Mouse (Mus musculus): ENCODE data around the gene Marveld2.

Gene Marveld2

DNA sequence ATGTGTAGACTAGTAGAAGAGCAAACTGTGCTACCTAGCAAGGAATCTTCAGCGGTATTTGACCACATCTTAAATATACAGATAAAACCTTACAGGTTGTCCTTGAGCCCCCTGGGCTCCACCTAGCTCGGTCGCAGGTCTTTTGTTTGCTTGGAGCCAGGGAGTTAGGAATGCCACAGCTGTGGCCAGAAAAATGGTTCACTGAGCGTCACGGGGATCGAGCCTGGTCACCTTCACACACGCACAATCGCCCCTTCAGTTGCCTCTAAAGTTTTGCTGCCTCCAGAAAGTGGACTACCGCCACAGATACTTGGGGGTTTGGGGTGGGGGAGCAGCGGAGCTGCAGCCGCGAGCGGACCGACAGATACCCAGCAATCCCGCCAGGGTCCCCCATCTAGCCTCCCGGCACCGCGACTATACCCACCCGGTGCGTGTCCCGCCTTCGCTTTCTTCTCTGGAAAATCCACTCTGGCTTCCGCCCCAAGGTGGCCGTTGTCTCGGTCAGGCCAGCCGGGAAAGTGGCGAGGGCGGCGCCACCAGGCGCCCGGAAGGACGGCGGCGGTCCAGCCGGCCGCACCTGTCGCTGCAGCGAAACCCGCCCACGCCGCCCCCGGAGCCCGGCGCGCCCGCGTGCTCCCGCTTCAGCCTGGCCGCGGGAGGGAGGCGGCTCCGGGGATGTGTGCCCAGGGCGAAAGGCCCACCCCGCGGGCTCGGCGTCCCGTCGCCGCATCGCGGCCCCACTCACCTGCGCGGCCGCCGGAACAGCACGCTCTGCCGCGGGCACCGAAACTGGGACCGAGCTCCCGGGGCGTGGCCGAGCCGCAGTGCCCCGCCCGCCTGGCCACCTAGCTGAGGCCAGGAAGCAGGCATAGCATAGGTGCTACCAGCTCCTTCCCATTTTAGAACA lies at the start of gene Marveld2:
Gene Marveld2 (minus strand): TSS at position 791 of the 907 bp plus-strand sequence.
- no peak for DNase-seq (ENCODE audit: extremely low read depth, insufficient read length, low spot score)

DNA sequence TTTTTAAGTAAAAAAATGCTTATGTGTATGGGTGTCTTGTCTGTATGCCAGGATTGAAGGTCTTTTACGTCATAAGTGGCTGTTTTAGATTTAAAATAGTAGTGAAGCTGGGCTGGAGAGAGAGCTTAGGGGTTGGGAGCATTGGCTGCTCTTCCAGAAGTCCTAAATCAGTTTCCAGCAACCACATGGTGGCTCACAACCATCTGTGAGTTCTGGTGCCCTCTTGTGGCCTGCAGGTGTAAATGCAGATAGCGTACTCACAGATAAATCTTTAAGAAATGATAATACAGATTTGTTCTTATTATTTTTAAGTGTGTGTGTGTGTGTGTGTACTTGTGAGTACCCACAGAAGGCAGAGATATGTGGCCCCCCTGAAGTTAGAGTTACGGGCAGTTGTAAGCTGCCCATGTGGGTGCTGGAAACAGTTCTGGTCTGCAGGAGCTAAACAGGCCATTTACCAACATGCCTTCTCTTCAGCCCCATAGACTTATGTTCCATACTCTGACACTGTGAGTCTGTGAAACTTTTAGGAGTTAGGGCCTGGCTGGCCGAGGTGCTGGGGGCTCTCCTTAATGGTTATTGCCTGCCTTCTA lies 43.2 kb upstream of the Marveld2 start:
- DNase-seq (ENCODE audit: extremely low read depth, insufficient read length, low spot score), result peak; percentile 30

DNA sequence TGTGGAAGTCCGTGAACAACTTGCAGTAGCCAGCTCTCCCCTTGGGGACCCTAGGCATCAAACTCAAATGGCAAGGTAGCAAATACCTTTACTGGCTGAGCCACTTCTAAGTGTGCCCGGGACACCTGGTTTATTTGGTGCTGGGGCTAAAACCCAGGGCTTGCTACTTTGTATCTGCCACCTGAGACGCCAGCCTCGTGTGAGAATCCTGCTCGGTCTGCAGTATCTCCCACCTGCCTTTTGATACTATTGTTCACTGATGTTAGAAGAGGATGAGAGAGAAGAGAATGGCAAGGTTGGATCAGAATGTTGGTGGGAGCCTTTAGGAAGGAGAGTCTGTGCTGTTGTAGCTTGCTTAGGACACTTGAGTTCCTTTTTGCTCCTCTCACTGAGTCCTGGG lies 41.3 kb upstream of the Marveld2 start:
- DNase-seq (ENCODE audit: extremely low read depth, insufficient read length, low spot score), result no peak

DNA sequence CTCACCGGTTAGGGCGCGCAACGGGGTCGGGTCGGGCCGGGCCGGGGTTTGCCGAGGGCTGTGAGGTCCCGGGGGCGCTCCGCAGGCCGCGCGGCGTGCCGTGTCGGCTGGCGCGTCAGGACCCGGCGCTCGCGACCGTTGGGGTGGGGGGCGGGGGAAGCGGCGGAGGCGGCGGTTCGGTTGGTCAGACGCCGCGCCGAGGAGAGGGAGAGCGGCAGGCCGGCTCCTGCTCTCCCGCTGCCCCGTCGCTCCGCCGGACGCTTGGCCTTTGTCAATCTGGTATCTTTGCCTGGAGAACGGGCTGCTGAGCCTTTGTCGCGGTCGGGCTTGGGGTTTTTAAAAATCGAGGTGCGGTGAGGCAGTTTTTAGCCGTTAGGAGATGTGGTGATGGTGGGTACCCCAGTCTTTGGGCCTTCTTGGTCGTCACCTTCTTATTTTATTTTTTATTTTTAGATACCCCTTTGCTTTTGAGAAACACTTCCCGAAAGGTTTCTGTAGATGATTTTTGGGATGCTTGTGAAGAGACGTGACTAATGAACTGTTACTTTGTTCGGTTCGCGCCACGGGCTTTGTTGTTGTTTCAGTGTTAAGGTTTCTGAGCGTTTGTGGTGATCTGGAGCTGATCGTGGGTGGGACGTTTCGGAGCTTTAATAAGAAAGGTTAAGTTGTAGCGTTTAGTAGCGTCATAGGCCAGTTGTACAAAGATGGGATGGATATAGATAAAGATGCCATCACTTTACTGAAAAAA lies 34.8 kb upstream of the Marveld2 start, which contains the start of gene Taf9:
Gene Taf9 (plus strand): TSS at position 141 of the 748 bp plus-strand sequence.
- no peak for DNase-seq (ENCODE audit: extremely low read depth, insufficient read length, low spot score)

DNA sequence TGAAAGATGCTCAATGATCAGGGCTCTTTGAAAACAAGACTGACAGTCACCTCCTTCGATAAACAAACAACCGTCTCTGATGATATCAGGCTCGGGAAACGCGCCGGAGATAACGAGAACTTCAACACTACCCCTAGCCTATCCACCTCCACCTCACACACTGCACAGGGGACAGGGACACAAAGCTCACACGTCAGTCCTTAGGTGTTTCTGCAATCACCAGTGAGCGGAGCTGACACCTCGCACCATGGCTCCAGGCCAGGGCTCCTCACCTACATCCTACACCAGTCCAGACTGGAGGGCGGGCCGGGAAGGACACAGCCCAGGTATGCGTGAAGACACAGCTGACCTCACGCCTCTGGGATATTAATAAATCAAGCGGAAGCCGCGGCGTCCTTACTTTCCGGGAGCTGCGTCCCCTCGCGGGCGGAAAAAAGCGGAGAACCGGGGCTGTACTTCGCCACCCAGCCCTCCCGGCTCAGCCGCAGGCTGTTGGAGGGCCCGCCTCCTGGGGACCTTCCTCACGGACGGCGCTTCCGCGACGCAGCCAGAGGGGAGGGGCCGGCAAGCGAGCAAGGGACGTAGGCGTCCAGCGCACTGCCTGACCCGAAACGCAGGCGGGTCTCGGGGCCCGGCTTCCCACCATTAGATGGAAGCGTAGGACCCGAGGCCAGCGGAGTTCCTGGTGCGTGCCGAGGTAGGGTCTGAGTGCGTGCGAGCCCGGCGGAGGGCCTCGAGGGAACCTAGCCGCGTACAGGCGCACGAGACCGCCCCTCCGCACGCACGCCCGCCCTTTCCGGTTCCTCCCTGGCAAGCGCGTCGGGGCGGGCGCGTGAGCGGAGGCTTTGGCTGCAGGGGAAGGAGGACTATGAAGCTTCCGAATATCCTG lies 34.0 kb upstream of the Marveld2 start, which contains the start of the genes Ak6 and Rad17:
Gene Ak6 (plus strand): TSS at position 430 of the 889 bp plus-strand sequence.
Gene Rad17 (minus strand): TSS at position 502 of the 889 bp plus-strand sequence.
- peak; percentile 94 for DNase-seq (ENCODE audit: extremely low read depth, insufficient read length, low spot score)

DNA sequence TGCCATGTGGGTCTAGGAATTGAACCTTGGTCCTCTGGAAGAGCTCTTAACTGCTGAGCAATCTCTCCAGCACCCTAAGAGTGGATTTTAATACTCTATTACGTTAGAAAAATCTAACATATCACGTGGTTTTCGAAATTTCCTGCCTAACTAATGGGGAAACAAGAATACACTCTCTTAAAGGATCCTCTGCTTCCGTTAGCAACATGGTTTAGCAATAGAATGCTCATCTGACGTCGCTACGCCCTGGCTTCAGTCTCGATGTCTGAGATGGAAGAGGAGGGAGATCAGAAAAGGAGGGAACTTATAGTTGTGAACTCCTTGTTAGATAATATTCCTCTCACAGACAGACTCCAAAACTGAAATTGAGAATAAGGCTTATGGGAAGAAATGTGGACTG lies 31.5 kb upstream of the Marveld2 start:
- DNase-seq (ENCODE audit: extremely low read depth, insufficient read length, low spot score), result no peak

DNA sequence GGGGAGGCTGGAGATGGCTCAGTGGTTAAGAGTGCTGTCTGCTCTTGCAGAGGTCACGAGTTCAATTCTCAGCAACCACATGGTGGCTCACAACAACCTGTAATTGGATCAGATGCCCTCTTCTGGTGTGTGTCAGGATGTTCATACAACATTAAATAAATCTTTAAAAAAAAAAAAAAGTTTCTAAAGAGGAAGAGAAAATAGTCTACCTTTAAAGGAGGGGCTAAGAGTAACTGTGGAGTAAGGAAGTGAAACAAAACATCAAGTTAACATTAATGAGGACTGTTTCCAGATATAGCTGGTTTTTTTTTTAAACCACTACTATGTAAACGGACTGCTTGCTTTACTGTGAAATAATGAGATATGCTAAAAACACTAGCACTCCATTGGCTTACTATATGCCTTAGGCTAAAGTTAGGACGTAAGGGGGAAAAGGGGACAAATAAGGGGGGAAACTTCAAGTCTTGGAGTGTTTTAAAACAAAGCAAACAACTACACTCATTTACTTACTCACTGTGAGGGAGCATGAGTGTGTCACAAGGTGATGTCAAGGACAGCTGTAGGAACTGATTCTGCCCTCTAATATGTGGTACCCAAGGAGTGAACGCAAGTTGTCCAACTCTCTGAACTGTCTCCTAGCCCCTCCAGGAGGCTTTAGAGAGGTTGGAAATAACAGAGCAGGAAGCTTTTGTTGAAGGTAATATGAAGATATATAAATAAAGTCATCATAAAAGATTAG lies 25.9 kb upstream of the Marveld2 start:
- DNase-seq (ENCODE audit: extremely low read depth, insufficient read length, low spot score), result no peak

DNA sequence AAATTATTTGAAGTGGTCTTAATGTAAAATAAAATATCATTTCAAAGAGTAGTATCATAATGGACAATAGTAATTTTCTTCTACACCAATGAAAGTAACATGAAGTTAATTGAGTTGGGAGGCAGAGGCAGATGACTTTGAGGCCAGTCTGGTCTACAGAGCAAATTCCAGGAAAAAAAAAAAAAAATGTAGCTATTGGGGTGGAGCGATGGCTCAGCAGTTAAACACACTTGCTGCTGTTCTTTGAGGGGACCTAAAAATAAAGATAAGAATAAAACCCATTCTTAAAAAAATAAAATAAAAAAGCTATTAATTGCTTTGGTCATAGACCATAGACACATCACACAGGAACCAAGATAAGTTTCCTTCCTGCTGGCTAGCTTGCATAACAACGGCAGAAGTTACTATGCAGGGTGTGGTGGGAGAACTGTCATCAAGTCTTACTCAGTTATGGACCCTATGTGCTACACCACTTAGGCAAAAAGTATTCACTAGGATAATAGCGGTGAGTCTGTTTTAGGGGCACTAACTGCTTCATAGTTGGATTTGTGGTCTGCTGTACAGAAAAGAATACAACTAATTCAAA lies 17.4 kb upstream of the Marveld2 start:
- DNase-seq (ENCODE audit: extremely low read depth, insufficient read length, low spot score), result no peak

DNA sequence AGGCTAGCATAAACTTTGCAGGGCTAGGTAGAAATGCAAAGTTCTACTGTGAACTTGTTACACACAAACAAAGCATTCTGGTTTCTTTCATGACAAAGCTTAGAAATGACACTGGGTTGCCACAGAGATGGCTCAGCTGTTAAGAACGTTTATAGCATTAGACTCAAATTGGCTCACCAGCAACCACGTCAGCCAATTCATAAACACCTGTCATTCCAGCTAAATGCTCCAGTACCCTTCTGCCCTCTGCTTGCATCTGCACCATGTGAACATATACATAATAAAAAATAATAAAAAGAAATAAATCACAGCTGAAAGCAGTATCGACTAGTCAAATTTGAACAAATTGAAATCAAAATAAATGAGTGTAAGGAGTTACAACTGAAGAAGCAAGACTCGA lies 5.5 kb upstream of the Marveld2 start:
- no peak for DNase-seq (ENCODE audit: extremely low read depth, insufficient read length, low spot score)

DNA sequence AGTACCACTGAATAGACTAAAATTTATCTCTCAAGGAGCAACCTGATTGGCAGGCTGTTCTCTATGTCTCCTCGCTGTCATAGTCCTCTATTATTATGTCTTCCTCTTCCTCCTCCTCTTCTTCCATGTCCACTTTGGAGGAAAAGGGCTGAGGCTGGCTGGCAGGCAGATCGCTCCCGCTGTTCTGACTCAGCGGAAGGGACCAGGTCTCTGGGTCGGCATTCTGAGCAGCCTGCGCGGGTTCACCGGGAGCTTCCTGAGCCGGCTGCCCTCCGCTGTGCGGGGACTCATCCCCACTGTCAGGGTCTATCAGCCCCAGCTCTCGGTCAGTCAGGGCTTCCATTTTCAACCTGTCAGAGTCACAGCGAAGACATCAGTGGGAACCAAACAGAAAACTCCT lies 812 bp upstream of the Marveld2 start:
- no peak for DNase-seq (ENCODE audit: extremely low read depth, insufficient read length, low spot score)

DNA sequence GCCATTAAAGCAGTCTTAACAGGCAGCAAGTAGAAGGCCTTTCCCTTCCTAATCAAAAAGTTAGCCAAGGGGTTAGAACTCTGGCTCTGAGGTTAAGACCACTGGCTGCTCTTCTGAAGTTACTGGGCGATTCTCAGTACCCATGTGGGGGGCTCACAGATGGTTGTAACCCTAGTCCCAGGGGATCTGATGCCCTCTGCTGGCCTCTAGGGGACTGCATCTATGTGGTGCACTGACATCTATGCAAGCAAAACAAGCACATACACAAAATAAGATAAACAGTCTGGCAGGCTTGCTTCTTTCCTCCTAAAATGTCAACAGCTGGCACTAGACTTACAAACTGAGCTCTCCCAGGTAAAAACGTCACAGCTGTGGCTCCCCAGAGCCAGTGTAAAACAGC lies 3.9 kb downstream of the Marveld2 start:
- DNase-seq (ENCODE audit: extremely low read depth, insufficient read length, low spot score), result no peak

DNA sequence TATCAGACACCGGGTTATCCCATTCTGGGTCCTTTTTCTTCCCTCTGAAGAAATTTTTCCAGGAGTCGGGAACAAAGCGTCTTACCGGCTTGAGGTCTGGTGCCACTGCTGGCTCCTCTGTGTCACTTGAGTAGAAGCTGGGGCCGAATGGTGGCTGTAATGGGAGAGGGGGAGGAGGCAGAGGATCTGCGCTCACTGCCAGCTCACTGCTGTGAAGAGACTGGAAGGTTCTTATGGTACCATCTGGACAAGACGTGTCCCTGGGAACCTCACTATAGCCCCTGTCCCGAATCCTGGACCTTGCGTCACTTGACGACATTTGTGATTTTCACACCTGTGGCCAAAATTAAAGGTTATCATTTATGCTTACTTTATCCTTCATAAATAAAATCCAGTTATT lies 4.5 kb downstream of the Marveld2 start:
- no peak for DNase-seq (ENCODE audit: extremely low read depth, insufficient read length, low spot score)

DNA sequence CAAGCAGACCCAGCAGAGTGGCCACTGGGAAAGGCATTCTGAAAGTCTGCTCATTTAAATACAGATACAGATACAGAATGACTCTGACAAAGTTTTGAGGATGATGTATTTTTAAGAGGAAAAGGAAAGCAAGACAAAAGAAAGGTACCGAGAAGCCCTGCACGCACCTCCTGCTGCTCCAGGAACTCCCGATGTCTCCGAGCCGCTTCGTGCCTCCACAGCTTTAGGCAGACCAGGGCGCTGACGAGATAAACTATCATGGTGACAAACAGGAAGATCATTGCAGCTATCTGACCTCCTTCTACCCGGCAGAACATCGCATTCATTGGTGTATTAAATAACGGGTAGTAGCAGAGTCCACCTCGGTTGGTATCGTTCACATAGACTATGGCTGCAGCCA lies 5.5 kb downstream of the Marveld2 start:
- no peak for DNase-seq (ENCODE audit: extremely low read depth, insufficient read length, low spot score)

DNA sequence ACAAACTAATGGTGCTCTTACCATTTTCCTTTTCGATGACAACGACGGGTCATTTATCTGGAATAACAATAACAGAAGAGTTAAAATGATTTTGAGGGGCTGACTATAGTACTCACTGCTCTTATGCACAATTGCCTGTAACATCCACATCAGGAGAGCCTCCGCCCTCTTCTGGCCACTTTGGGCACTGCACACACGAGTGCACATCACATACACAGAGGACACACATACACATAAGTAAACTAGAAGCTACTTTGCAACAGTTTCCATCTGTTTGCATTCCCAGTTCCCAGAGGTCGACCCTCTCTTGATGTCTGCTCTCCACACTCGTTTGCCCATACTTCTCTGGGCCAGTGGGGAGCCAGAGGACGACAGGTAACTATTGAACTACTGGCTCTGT lies 9.0 kb downstream of the Marveld2 start:
- no peak for DNase-seq (ENCODE audit: extremely low read depth, insufficient read length, low spot score)

DNA sequence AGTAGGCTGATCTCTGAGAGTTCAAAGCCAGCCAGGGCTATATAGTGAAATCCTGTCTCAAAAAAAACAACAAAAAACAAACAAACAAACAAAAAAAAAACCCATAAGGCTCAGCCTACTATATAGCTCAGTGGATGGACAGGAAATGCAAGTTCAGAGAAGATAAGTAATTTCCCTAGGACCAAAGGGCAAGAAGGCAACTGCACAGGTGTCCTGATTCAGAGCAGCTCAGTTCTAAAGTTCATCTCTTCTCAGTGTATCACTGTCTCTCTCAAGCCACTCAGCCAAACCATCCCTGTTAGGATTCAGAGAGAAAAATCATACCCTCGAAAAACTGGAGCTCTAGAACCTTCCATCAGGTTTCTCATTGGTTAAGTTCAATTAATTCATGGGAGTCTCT lies 10.9 kb downstream of the Marveld2 start:
- DNase-seq (ENCODE audit: extremely low read depth, insufficient read length, low spot score), result no peak

DNA sequence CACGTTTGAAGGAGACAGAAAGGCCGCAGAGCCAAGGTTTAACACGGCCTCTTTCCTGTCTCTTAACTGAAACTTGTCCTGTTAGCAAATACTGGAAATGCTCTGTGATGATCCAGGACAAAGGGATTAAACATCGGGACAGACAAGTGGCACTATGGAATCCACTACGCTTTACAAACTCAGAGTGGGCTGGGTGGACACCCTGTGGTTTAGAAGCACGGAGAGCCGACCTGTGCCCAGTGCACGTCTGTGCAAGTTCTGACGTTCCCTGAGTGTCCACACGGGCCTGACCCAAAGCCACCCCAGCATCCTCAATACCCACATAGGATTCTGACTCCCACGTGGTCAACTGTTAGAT lies 13.1 kb downstream of the Marveld2 start:
- DNase-seq (ENCODE audit: extremely low read depth, insufficient read length, low spot score), result no peak

DNA sequence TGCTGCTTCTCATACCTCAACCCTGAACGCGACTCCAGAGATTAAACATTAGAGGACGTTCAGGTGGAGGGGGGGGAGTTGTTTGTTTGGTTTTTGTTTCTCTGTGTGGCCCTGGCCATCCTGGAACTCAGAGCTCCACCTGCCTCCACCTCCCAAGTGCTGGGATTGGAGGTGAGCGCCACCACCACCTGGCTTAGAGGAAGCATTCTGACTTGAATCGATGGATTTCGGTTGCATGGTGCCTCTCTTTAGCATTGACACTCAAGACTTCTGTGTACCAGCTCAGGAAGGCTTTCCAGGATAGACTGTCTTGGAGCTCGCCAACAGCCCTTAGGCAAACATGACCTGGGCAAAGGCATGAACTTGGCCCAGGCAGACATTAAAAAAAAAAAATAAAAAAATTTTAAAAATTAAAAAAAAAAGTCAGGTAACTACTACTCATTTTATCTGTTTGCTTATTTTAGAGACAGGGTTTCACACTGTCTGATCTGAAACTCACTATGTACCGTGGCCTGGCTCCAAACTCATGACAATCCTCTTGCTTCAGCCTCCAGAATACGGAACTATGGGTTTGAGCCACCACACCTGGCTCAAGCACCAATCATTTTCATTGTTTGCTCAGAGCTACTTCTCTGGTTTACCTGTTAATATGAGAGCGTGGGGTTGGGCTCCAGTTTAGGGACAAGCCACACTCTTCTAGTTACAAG lies 13.6 kb downstream of the Marveld2 start:
- no peak for DNase-seq (ENCODE audit: extremely low read depth, insufficient read length, low spot score)

DNA sequence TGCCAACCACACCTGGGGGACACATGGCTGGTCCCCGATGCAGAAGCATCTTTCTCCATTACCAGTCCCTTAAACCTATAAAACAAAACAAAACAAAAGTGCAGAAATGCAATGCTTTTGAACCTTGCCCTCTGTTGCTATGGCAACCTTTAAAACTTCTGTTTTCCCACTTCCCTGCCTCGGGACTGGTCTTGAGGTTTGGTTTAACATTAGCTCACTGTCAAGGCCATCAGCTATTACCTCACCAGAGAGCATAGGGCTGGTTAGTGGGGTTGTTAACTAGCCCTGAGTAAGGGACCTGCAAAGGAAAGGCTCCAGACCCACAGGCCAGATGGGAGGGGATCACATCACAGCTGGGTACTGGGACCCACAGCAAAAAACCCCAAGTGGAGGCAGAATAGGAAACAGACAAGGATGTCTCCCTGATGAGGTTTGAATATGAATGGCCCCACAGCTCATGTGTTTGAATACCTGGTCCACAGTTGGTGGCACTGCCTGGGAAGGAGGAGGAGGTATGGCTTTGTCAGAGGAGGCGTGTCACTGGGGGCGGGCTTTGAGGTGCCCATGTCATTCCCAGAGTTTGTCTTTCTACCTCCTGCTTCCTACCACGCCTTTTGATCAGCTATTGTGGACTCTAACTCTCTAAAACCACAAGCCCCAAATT lies 14.4 kb downstream of the Marveld2 start:
- DNase-seq (ENCODE audit: extremely low read depth, insufficient read length, low spot score), result no peak
